Mouse (Mus musculus) kidney, adult 11 months (tissue): ENCODE measurements around the gene Itih3.

Experiments used
- DNase-seq: peaks from one replicate; pipeline ENCODE4 v3.0.0; 2022

Itih3 gene

DNA sequence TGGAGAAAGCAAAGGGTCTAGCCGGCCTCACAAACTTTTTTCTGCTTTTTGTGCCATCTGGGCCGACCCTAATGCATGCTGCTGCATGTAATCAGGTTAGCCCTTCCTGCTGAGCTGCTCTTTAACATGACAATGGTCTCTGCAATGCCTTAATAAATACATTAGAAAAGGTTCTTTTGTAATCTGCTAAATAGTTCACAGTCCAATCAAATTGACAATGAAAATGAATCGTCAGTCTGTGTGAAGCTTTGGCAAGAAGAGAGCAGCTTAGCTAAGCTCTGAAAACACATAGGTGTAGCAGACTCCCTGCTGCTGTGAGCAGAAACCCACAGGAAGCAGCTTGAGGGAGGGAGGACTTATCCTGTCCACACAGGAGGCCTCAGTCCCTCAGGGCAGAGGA, 23.6 kb downstream of the Itih3 start:
- DNase-seq: no peak

GRCm38 (mm10) chr14:30888271-30888732, 35.3 kb downstream of the Itih3 start:
- DNase-seq: peak; percentile 49

DNA sequence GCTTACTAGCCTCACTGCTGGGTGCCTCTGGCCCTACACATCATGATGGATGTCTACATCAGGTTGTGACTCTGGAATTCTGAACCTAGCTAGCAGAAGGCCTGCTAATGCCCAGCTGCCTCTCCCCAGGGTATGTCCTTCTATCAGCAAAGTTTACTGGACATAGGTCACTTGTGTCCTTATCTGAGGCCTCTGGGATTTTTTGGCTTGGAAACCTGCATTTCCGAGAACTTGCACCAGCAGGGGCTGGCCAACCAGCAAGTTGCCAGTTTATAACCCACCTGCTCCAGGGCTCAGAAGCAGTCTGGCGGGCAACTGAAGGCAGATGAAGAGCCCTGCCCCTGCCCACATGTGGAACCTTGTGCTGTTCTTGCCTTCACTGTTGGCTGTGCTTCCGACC, 37.4 kb downstream of the Itih3 start, which contains the start of gene Itih4:
Gene Itih4, plus strand, starts transcription at position 273 of the 400 bp plus-strand sequence.
- no peak for DNase-seq

- no peak for DNase-seq
Measured at GRCm38 (mm10) chr14:30885298-30885697, 38.3 kb downstream of the Itih3 start.

DNA sequence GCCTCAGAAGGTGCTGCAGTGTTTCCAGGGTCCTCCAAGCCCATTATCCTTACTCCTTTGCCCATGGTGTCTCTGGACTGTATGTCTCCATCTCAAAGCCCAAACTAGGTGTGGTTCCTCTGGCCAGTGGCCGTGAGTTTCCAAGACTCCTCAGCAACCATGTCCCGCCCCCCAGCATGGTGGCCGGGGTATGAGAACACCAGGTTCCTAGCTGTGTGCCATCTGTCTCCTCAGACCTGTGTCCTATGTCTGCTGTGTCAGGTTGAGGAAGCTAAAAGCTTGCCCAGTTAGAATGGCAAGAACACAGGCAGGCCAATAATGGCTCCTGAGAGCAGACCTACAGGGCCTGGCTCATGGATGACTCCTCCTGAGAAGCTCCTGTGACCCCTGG, 41.8 kb downstream of the Itih3 start:
- no peak for DNase-seq

DNA sequence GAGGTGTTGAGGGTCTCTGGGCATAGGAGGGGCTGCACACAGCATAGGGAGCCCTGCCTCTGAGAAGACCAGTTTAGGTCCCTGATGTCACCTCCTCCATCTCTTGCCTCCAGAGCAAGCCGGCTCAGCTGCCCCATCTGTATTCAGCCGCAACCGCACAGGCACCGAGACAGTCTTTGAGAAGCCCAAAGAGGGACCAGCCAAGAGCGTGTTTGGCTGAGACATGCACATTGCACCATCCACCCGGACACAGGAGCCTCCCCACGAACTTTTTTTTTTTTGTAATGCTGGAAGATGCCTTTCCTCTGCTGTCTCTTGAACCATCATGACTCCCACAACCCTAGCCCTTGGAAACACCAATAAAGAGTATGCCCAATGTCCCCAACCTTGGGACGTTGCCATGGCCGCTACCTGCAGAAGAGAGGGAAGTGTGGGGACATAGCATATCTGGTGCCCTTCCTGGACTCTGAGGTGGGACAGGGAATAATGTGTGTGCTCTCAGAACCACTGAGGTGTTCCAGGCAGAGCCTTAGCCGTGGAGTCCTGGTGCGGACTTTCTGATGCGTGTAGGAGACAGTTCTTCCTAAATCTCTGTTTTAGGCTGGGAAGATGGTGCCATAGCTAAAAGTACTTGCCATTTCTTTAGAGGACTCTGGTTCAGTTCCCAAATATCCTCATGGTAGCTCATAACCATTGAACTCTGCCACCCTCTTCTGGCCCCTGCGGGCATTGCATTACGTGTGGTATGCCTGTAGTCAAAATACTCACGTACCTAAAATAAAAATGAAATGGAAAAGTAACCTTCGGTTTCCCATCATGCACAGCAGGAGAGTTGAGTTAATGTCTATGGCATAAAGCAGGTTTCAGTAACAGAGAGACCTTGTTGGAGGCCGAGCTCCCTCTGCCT, 42.5 kb downstream of the Itih3 start:
- DNase-seq: no peak

- DNase-seq: no peak
Measured at GRCm38 (mm10) chr14:30880251-30880650, 43.3 kb downstream of the Itih3 start.

DNA sequence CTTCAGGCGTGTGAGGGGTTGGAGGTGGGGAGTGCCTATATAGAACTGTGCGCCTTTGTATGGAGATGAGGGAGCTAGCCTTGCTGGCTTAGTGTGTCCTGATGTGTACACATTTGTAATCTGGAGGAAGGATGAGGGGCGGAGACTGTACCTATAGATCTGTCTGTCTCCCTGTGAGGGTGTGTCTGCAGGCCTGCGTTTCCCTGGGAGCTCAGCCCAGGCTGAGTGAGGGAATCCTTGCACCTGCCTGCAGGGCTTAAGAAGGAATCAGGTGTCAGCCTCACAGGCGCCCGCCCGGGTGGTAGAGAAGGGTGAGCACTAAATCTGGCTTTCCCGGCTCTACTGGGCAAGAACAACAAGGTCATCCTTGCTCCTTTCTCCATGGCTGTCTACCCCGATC, 43.8 kb downstream of the Itih3 start:
- no peak for DNase-seq

GRCm38 (mm10) chr14:30878958-30879571, 44.5 kb downstream of the Itih3 start, which contains the start of gene Mustn1:
Gene Mustn1 (plus strand): TSS chr14:30879200.
- DNase-seq: no peak

DNA sequence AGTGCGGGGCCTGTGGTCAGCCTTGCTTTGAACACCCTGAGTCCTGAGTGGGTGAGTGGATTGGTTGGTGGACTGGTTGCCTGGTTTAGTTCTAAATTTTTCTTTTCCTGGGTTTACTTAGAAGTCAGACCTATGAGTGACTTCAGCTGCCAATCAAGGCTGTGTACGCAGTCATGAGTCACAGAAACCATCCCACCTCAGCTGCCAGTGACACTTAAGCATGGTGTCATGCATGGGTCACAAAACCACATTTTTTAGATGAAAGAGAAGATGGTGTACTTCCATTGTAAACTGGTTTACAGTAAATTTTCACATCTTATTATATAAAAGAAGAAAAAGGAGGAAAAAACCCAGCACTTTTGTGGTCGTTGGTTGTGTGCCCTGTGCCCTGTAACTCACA, 45.7 kb downstream of the Itih3 start:
- no peak for DNase-seq

DNA sequence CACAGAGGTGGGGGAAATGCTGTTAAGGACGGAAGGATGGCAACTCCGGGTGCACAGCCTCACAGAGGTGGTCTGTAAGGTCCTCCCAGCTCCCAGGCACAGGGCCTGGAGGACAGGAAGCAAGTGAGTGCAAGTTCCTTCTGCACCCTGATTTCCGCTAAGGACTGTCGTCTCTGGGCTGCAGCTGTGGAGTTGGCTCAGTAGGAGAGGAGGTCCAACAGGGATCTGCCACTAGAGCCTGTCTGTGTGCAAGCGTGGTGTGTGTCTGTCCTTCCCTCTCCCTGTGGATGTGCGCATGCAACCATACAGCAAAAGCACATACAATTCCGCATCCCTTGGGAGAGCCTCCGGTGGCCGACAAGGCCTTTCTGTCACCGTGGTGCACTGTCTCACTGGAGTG, 47.1 kb downstream of the Itih3 start:
- no peak for DNase-seq

- no peak for DNase-seq
Measured at GRCm38 (mm10) chr14:30875955-30876354, 47.6 kb downstream of the Itih3 start.

DNA sequence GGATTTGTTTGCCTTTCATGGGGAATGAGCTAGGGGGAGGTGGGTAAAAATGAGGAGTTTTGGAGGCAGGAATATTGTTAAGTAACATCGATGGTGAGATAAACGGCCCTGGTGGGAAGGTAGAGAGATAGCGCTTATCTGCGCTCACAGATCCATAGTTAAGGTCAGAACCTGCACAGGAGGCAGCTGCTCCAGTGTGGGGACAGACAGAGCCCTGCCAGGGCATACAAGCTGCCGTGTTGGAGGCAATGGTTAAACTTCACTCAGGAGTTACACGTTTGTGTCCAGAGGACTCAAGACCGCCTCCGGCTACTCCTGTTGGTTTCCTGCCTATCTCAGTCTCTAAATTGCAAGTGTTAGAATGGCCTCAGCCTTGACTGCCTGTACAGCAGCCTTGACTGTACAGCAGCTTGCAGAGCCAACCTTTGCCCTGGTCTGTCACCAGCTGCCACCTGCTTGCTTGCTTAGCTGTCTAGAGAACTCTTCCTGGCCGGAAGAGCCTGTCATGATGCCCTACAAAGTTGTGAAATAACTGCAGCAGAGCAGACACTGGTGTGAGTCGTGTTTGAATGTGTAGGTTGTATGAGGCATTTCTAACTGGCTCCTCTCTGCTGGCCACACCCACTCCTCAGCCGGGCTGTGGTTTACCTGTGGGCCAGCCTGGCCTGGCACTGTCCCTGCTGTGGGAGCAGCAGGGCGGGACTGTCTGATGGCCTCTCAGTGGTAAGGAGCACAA, 48.3 kb downstream of the Itih3 start:
- no peak for DNase-seq

GRCm38 (mm10) chr14:30874095-30874700, 49.4 kb downstream of the Itih3 start:
- no peak for DNase-seq

DNA sequence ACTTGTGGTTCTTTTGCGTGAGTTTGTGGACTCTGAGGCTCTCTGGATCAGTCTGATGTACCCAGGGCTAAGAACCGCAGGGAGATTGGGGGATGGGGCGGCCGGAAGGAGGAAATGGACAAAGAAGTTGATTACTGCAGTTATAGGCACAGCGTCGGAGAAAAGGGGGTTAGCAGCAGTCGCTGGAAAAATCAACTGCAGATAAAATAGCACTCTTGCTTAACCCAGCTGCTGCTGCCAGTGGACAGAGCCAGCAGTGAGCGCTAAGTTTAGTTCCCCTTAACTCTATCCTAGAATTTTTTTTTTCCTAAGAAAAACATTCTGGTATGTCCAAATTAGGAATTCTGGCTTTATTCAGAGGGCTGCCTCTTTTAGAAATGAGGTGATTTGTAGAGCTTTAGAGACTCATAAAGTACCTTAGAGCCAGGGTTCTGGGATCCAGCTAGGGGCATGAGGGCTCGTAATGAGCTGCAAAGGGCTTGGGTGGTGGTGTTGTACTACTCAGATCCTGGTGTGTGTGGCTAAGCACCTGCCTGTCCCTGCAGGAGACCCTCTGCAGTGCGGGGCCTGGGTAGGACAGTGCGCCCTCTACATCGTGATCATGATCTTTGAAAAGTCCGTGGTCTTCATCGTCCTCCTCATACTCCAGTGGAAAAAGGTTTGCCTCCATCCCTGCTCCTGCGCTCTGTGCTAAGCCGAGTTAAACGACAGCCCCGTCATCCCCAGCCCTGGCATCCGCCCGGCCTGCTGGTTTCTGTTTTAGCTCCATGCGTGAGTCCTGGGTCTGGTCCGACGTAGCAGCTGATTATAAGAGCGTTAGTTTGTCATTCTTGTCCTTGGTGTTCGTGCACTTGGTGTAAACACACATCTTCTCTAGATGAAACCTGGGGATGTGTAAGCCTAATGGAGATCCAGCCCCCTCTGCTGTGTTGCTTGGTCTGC, 53.1 kb downstream of the Itih3 start:
- DNase-seq: no peak

GRCm38 (mm10) chr14:30869391-30869801, 54.2 kb downstream of the Itih3 start:
- DNase-seq: no peak

DNA sequence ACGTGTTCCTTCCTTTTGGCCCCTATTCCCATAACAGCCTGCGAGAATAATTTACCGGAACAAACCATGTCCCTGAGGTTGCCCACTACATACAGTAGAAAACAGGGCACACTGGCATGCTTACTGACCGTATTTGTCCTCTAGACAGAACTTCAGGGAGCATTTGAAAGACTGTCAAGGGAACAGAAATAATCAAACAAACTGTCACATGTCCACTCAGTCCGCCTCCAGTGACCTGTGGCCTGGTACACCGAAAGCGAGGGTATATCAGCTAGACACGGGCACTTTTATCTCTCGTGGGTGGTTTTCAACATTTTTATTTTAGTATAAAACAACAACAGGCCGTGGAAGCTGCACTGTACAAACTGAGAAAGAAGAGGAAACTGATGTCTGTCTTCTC, 54.7 kb downstream of the Itih3 start:
- no peak for DNase-seq

- DNase-seq: peak; percentile 52
Measured at GRCm38 (mm10) chr14:30867042-30867441, 56.5 kb downstream of the Itih3 start.

DNA sequence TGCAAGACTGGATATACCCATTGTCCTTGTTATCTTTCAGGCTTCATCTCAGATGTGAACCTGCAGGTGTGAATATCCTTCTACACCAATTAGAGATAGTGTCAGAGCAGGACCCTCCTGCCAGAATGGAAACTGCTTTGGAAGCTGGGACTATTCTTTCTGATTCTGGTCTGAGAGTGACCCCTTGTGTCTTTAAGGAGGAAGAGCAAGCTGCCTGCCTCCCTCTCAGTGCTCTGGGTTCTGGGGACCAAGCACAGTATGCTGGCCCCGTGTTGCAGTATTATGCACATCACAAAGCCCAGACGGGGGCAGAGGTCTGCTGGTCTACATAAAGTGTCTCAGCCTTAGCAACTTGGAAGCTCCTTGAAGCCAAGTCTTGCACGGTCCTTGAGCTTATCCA, 58.2 kb downstream of the Itih3 start:
- no peak for DNase-seq

GRCm38 (mm10) chr14:30862368-30862767, 61.2 kb downstream of the Itih3 start:
- DNase-seq: no peak

GRCm38 (mm10) chr14:30861421-30862125, 62.0 kb downstream of the Itih3 start:
- no peak for DNase-seq
